29 mouse cellular contexts compared by ENCODE assay signal in the genomic region with DNA sequence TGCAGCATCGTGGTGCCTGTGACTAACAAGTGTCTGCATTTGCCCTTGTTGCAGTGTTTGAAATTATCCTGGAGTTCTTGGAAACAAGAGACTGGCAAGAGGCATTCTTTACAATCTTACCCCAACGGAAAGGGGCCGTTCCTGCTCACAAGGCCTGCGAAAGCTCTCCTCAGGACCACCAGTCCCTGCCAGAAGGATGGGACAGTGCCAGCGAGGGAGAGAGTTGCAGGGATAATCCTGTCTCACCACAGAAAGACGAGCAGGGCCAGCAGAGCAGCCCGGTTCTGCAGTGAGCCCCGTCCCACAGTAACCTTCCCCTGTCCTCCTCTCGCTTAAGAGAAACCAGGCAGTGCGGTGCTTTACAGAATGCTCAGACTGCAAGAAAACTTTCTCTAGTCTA. TPM values are rescaled to one million over a fixed set of nuclear protein-coding genes. Genes with fewer than 3 reads are reported as not detected.
A peak's percentile ranks its signal among the peaks of the same experiment; 100 is the strongest.
DNase-seq lines count a peak whose midpoint lies in the region; TF ChIP-seq lines count a peak whose summit lies in the region.
"Had no signal": no experiment of that assay in that cellular context is flagged by ENCODE, and none has a peak within 500 bp of the region (broad histone marks: within the 10 kb centered on the region; RNA-seq: fewer than 3 reads in every experiment).

No protein-coding gene starts in this region.

- TF ChIP-seq CTCF in cerebellum, adult 2 months (IDR thresholded peaks at IDR 0.05; ENCODE audit: borderline replicate concordance, insufficient read depth, low read depth, low read length): no peak
- TF ChIP-seq CTCF in layer of hippocampus, adult 2 months (conservative IDR thresholded peaks at IDR 0.05): no peak

- WGBS in cerebellum, adult 2 months: 29% methylated on average over 10 of the region's 10 CpGs

- H3K4me3 ChIP-seq in cerebellum, adult 2 months (replicated peaks; ENCODE audit: insufficient read depth, low read depth, low read length): no peak overlapping the region
- no peak overlapping the region for H3K4me3 ChIP-seq in layer of hippocampus, adult 2 months
- H3K4me3 ChIP-seq: erythroblast, embryonic 14.5 days; forebrain, embryonic 10.5 days; forebrain, embryonic 15.5 days; heart, embryonic 12.5 days; hindbrain, embryonic 10.5 days had no signal

- H3K4me1 ChIP-seq in cerebellum, adult 2 months (ENCODE audit: control insufficient read depth, insufficient read depth, low read length): no peaks in the 10 kb centered on the region
- H3K4me1 ChIP-seq: forebrain, embryonic 10.5 days; forebrain, embryonic 15.5 days; heart, embryonic 12.5 days; hindbrain, embryonic 10.5 days had no signal

- no peak overlapping the region for H3K27ac ChIP-seq in cerebellum, adult 2 months (ENCODE audit: insufficient read depth, low read length)
- H3K27ac ChIP-seq in layer of hippocampus, adult 2 months: 0 out of 2 replicates have a peak overlapping the region, but pooled peaks have one; percentile 14
- H3K27ac ChIP-seq: forebrain, embryonic 10.5 days; forebrain, embryonic 15.5 days; hindbrain, embryonic 10.5 days; hindbrain, embryonic 14.5 days had no signal

- intact Hi-C loops in gastrocnemius, postnatal 36 days (cut with DNase I): no loop called here

- DNase-seq in cerebellum, postnatal 14 days: peak; percentile 73 to 79
- DNase-seq in cerebellum, adult 2 months: no peak
- DNase-seq in gastrocnemius, adult 18-20 months (ENCODE audit: low spot score): peak; percentile 20
- DNase-seq in gastrocnemius, postnatal 36 days: no peak
- DNase-seq in layer of hippocampus, adult 2 months (ENCODE audit: low spot score in 2 of 2): no peak
- no peak for DNase-seq in layer of hippocampus, postnatal 36 days
- DNase-seq in Muller cell, postnatal 12 days (ENCODE audit: inconsistent ontology term): peak; percentile 37
- DNase-seq in kidney, adult 11 months: no peak
- DNase-seq: adrenal gland, postnatal 14 days; cerebellum, adult 11-12 months; kidney, adult 9 months had no signal

- TF ChIP-seq POLR2A in cerebellum, adult 2 months (IDR thresholded peaks at IDR 0.05; ENCODE audit: borderline replicate concordance, insufficient read depth, low read length): no peak

- H3K27me3 ChIP-seq in cerebellum, adult 2 months (ENCODE audit: control insufficient read depth, insufficient read depth, low read length): no peaks in the 10 kb centered on the region
- H3K27me3 ChIP-seq: forebrain, embryonic 15.5 days; heart, embryonic 12.5 days; Patski had no signal

RNA-seq across cellular contexts. Expression of a gene that starts 11.9 kb away (rescaled TPM):
- 6.7 and 7.4 TPM in 2 replicates for polyA plus RNA-seq in cerebellum, adult 2 months (2012; rRNA removed)
- 1 to 10 TPM; 1.6 to 1.7 TPM for total RNA-seq in gastrocnemius, adult 18-20 months (2021)
- 1 to 10 TPM; 1.2 to 1.5 TPM for total RNA-seq in gastrocnemius, postnatal 36 days (2021)
- 1 to 10 TPM; 6.9 to 7.2 TPM for total RNA-seq in layer of hippocampus, adult 2 months (2021)
- 1 to 10 TPM; 6.0 to 6.8 TPM for total RNA-seq in layer of hippocampus, postnatal 36 days (2021)

RNA-seq across cellular contexts. Expression of a gene that starts 13.4 kb away (rescaled TPM):
- 5.8 and 6.0 TPM in 2 replicates for polyA plus RNA-seq in cerebellum, adult 2 months (2012; rRNA removed)
- total RNA-seq in gastrocnemius, adult 18-20 months (2021): 1 to 10 TPM in 1 of 2 experiments, under 1 TPM in 1; 0.94 to 2.4 TPM
- 1 to 10 TPM; 1.9 to 2.1 TPM for total RNA-seq in gastrocnemius, postnatal 36 days (2021)
- 1 to 10 TPM; 5.1 to 5.6 TPM for total RNA-seq in layer of hippocampus, adult 2 months (2021)
- total RNA-seq in layer of hippocampus, postnatal 36 days (2021): 1 to 10 TPM; 3.9 to 5.1 TPM

RNA-seq across cellular contexts. Expression of a gene that starts 37.0 kb away (rescaled TPM):
- polyA plus RNA-seq in cerebellum, adult 2 months (2012; rRNA removed): not detected in 2 replicates
- not detected for total RNA-seq in gastrocnemius, adult 18-20 months (2021)
- not detected for total RNA-seq in gastrocnemius, postnatal 36 days (2021)
- total RNA-seq in layer of hippocampus, adult 2 months (2021): not detected
- not detected for total RNA-seq in layer of hippocampus, postnatal 36 days (2021)
- total RNA-seq: adrenal gland, adult 18-20 months; adrenal gland, postnatal 14 days; granulocyte monocyte progenitor cell, adult 5-6 weeks; heart, adult 8-10 months; heart, postnatal 25 days; MEL had no signal
- polyA plus RNA-seq: activated CD4-positive, CD25-positive, alpha-beta regulatory T cell, adult 4 months; C2C12; embryonic facial prominence, embryonic 11.5 days; erythroblast, embryonic 14.5 days; forebrain, embryonic 10.5 days; forebrain, embryonic 15.5 days; frontal cortex, adult 2 months; heart, embryonic 12.5 days; heart, embryonic 16.5 days; hindbrain, embryonic 10.5 days; hindbrain, embryonic 14.5 days; inflammation-experienced regulatory T-cells, adult 6 months; Patski had no signal

Comparison
In these comparisons a context has a peak if more than half of its experiments do, and no peak if none do; other contexts are left out.
1. DNase-seq: peak in cerebellum, postnatal 14 days (2 of 2), gastrocnemius, adult 18-20 months (single experiment) and Muller cell, postnatal 12 days (single experiment); none in cerebellum, adult 2 months (0 of 2), gastrocnemius, postnatal 36 days (0 of 2), layer of hippocampus, adult 2 months (0 of 2), layer of hippocampus, postnatal 36 days (0 of 2) and kidney, adult 11 months (single experiment).